Mouse (Mus musculus) MEL (cell line): ENCODE data around the gene Lacc1. TPM values are rescaled to one million over a fixed set of nuclear protein-coding genes. Genes with fewer than 3 reads are reported as not detected.

Experiments used
- DNase-seq: peaks from one replicate; pipeline ENCODE4 v3.0.0; 2011; ENCODE audit warnings: low read depth, low spot score
- H3K27ac ChIP-seq: 2 replicates; pipeline ENCODE4 v1.5.1; 2012; ENCODE audit warnings: low read depth, mild to moderate bottlenecking, control low read depth, low read length, moderate library complexity; ENCODE audit not compliant: control insufficient read depth
- H3K27me3 ChIP-seq, 2 experiments: fragments of 150-350 bp in 1 of 2; sonication (generic) in 1 of 2; 2 replicates each; pipeline ENCODE4 v1.6.1; 2012; ENCODE audit warnings: low read length in 2 of 2, mild to moderate bottlenecking in 2 of 2, improper control_type of control experiment in 1 of 2, moderate library complexity in 1 of 2; ENCODE audit not compliant: insufficient read depth in 2 of 2, control insufficient read depth in 1 of 2
- H3K36me3 ChIP-seq, 2 experiments: 2 replicates each; pipeline ENCODE4 v1.6.1; 2012 to 2014; ENCODE audit warnings: low read length in 2 of 2, improper control_type of control experiment in 1 of 2, inconsistent platforms in 1 of 2, mild to moderate bottlenecking in 1 of 2; ENCODE audit not compliant: insufficient read depth in 2 of 2, control insufficient read depth in 1 of 2
- H3K4me1 ChIP-seq, 2 experiments: fragments of 150-350 bp in 1 of 2; sonication (generic) in 1 of 2; 2 replicates each; pipeline ENCODE4 v1.6.1; 2012; ENCODE audit warnings: low read length in 2 of 2, improper control_type of control experiment in 1 of 2, mild to moderate bottlenecking in 1 of 2; ENCODE audit not compliant: insufficient read depth in 2 of 2, control insufficient read depth in 1 of 2
- H3K4me3 ChIP-seq, 2 experiments: fragments of 150-350 bp in 1 of 2; sonication (generic) in 1 of 2; 2 replicates each; pipeline ENCODE4 v1.5.1; 2012; ENCODE audit warnings: low read depth in 2 of 2, low read length in 2 of 2, mild to moderate bottlenecking in 2 of 2, moderate library complexity in 2 of 2, control low read depth in 1 of 2, improper control_type of control experiment in 1 of 2; ENCODE audit not compliant: control insufficient read depth in 1 of 2, insufficient read depth in 1 of 2
- H3K79me2 ChIP-seq: 2 replicates; pipeline ENCODE4 v1.6.1; 2012; ENCODE audit warnings: mild to moderate bottlenecking, low read length, moderate library complexity; ENCODE audit not compliant: control insufficient read depth, poor library complexity, insufficient read depth
- H3K9ac ChIP-seq: 2 replicates; pipeline ENCODE4 v1.6.1; 2012; ENCODE audit warnings: low read depth, mild to moderate bottlenecking, control low read depth, low read length, moderate library complexity; ENCODE audit not compliant: control insufficient read depth, poor library complexity, severe bottlenecking
- H3K9me3 ChIP-seq: fragments of 150-350 bp; sonication (generic); replicated peaks from 2 replicates; pipeline ENCODE4 v1.6.1; 2012; ENCODE audit warnings: mild to moderate bottlenecking, low read length, improper control_type of control experiment, moderate library complexity; ENCODE audit not compliant: insufficient read depth
- E2F4 ChIP-seq: IDR thresholded peaks from 2 replicates; pipeline ENCODE4 v1.6.1; 2011; ENCODE audit warnings: low read depth, low read length, improper control_type of control experiment, borderline replicate concordance
- ELF1 ChIP-seq: IDR thresholded peaks from 2 replicates; pipeline ENCODE4 v1.6.1; 2014; ENCODE audit warnings: low read depth, mild to moderate bottlenecking, inconsistent platforms, low read length, improper control_type of control experiment, moderate library complexity
- EP300 ChIP-seq, 2 experiments: IDR thresholded peaks; 2 replicates each; pipeline ENCODE4 v1.6.1; 2011; ENCODE audit warnings: improper control_type of control experiment in 2 of 2, low read length in 2 of 2, low read depth in 1 of 2, mild to moderate bottlenecking in 1 of 2
- JUND ChIP-seq: IDR thresholded peaks from 2 replicates; pipeline ENCODE4 v1.6.1; 2011; ENCODE audit warnings: low read depth, mild to moderate bottlenecking, improper control_type of control experiment, low read length
- KAT2A ChIP-seq: conservative IDR thresholded peaks from 2 replicates; pipeline ENCODE4 v1.6.1; 2012; ENCODE audit warnings: low read depth, low read length, improper control_type of control experiment, inconsistent platforms
- MAZ ChIP-seq: IDR thresholded peaks from 2 replicates; pipeline ENCODE4 v1.6.1; 2012; ENCODE audit warnings: low read depth, mild to moderate bottlenecking, inconsistent platforms, low read length, improper control_type of control experiment
- MXI1 ChIP-seq: IDR thresholded peaks from 2 replicates; pipeline ENCODE4 v1.6.1; 2011; ENCODE audit warnings: mild to moderate bottlenecking, low read depth, low read length, improper control_type of control experiment
- MYB ChIP-seq: IDR thresholded peaks from 2 replicates; pipeline ENCODE4 v1.6.1; 2011; ENCODE audit warnings: mild to moderate bottlenecking, low read depth, low read length, improper control_type of control experiment
- MYC ChIP-seq: IDR thresholded peaks from 2 replicates; pipeline ENCODE4 v1.6.1; 2011; ENCODE audit warnings: low read depth, mild to moderate bottlenecking, low read length, improper control_type of control experiment, moderate library complexity
- POLR2A ChIP-seq, 2 experiments: IDR thresholded peaks; 2 replicates each; pipeline ENCODE4 v1.6.1; 2011 to 2012; ENCODE audit warnings: low read length in 2 of 2, mild to moderate bottlenecking in 2 of 2, control low read depth in 1 of 2, improper control_type of control experiment in 1 of 2, low read depth in 1 of 2, moderate library complexity in 1 of 2; ENCODE audit not compliant: control insufficient read depth in 1 of 2, insufficient read depth in 1 of 2, poor library complexity in 1 of 2
- POLR2AphosphoS2 ChIP-seq: IDR thresholded peaks from 2 replicates; pipeline ENCODE4 v1.6.1; 2011; ENCODE audit warnings: low read length, improper control_type of control experiment
- POLR2AphosphoS5 ChIP-seq: IDR thresholded peaks from 2 replicates; pipeline ENCODE4 v1.6.1; 2012; ENCODE audit warnings: low read depth, borderline replicate concordance, mild to moderate bottlenecking, inconsistent platforms, low read length, moderate library complexity, mixed read lengths
- RCOR1 ChIP-seq: IDR thresholded peaks from 2 replicates; pipeline ENCODE4 v1.6.1; 2012; ENCODE audit warnings: low read depth, mild to moderate bottlenecking, inconsistent platforms, low read length, improper control_type of control experiment
- SMC3 ChIP-seq: IDR thresholded peaks from 2 replicates; pipeline ENCODE4 v1.6.1; 2011; ENCODE audit warnings: low read depth, low read length, improper control_type of control experiment
- TAL1 ChIP-seq: IDR thresholded peaks from 2 replicates; pipeline ENCODE4 v1.6.1; 2012; ENCODE audit warnings: mild to moderate bottlenecking, inconsistent platforms, low read length, moderate library complexity, mixed read lengths
- TCF12 ChIP-seq: IDR thresholded peaks from 2 replicates; pipeline ENCODE4 v1.6.1; 2014; ENCODE audit warnings: low read depth, mild to moderate bottlenecking, inconsistent platforms, low read length, improper control_type of control experiment, moderate library complexity
- UBTF ChIP-seq: IDR thresholded peaks from 2 replicates; pipeline ENCODE4 v1.6.1; 2012; ENCODE audit warnings: low read depth, mild to moderate bottlenecking, inconsistent platforms, low read length, improper control_type of control experiment, moderate library complexity, borderline replicate concordance; ENCODE audit not compliant: insufficient read depth
- USF2 ChIP-seq, 2 experiments: IDR thresholded peaks; 2 replicates each; pipeline ENCODE4 v1.6.1; 2011 to 2012; ENCODE audit warnings: improper control_type of control experiment in 2 of 2, low read length in 2 of 2, borderline replicate concordance in 1 of 2, inconsistent platforms in 1 of 2, low read depth in 1 of 2, mild to moderate bottlenecking in 1 of 2; ENCODE audit not compliant: insufficient read depth in 1 of 2
- ZKSCAN1 ChIP-seq: IDR thresholded peaks from 2 replicates; pipeline ENCODE4 v1.6.1; 2012; ENCODE audit warnings: low read depth, mild to moderate bottlenecking, inconsistent platforms, low read length, improper control_type of control experiment, moderate library complexity
- ZMIZ1 ChIP-seq: IDR thresholded peaks from 2 replicates; pipeline ENCODE4 v1.6.1; 2012; ENCODE audit warnings: low read depth, mild to moderate bottlenecking, inconsistent platforms, low read length, improper control_type of control experiment, moderate library complexity
- ZNF384 ChIP-seq: IDR thresholded peaks from 2 replicates; pipeline ENCODE4 v1.6.1; 2012; ENCODE audit warnings: low read depth, mild to moderate bottlenecking, inconsistent platforms, low read length, improper control_type of control experiment
- polyA plus RNA-seq, 2 experiments: library from polyadenylated mRNA; stranded (reverse) in 1 of 2; unstranded in 1 of 2; fragments of >175 nt in 1 of 2; fragments of >200 nt in 1 of 2; gene quantifications; 2 replicates each; pipeline versions ENCODE4 v1.2.1 to v1.2.4; 2012; ENCODE audit warnings: low replicate concordance in 2 of 2, low read depth in 1 of 2; ENCODE audit not compliant: insufficient read length in 2 of 2, insufficient read depth in 1 of 2, missing spikeins in 1 of 2
- total RNA-seq: library from RNA; depleted of rRNA; stranded (reverse); fragments of 300-350 nt; gene quantifications from 2 replicates; pipeline ENCODE4 v1.2.3, GENCODE M21; 2012

Gene Lacc1
- total and polyA plus RNA-seq, 3 experiments, result not detected

- DNase-seq, result no peak
- TF ChIP-seq ZNF384 (no peak), POLR2AphosphoS5 (no peak), MXI1 (no peak), ZKSCAN1 (no peak), MYB (no peak), MAZ (no peak), TAL1 (no peak), ELF1 (no peak), POLR2A (IDR thresholded peaks at IDR 0.05; ENCODE audit: control insufficient read depth in 1 of 2, insufficient read depth in 1 of 2, low read depth in 1 of 2, low read length in 2 of 2, poor library complexity in 1 of 2) (no peak), SMC3 (no peak), MYC (no peak), ZMIZ1 (no peak), E2F4 (no peak), TCF12 (no peak), POLR2AphosphoS2 (no peak), UBTF (no peak)
- TF ChIP-seq, all 39 proteins: peak for 0
- no peaks in the 10 kb centered on the region for H3K9me3 ChIP-seq
- no peak overlapping the region for H3K4me3 ChIP-seq
- no peaks in the 10 kb centered on the region for H3K36me3 ChIP-seq
- no peaks in the 10 kb centered on the region for H3K4me1 ChIP-seq
- H3K79me2 ChIP-seq, result no peaks in the 10 kb centered on the region
- H3K27ac ChIP-seq, result no peak overlapping the region
- H3K27me3 ChIP-seq, result no peaks in the 10 kb centered on the region
- H3K9ac ChIP-seq, result no peak overlapping the region
Observed at GRCm38 (mm10) chr14:77069361-77069760, 32.7 kb upstream of the Lacc1 start.

GRCm38 (mm10) chr14:77053288-77053687, 16.6 kb upstream of the Lacc1 start:
- no peaks in the 10 kb centered on the region for H3K79me2 ChIP-seq
- no peaks in the 10 kb centered on the region for H3K4me1 ChIP-seq
- no peaks in the 10 kb centered on the region for H3K36me3 ChIP-seq
- no peak overlapping the region for H3K4me3 ChIP-seq
- no peak overlapping the region for H3K27ac ChIP-seq
- no peak for TF ChIP-seq TCF12
- no peak for TF ChIP-seq KAT2A
- no peak for TF ChIP-seq MXI1
- no peak for TF ChIP-seq EP300 (IDR thresholded peaks at IDR 0.05; ENCODE audit: low read depth in 1 of 2, low read length in 2 of 2)
- no peak for TF ChIP-seq USF2 (IDR thresholded peaks at IDR 0.05; ENCODE audit: borderline replicate concordance in 1 of 2, insufficient read depth in 1 of 2, low read depth in 1 of 2, low read length in 2 of 2)
- no peak for TF ChIP-seq RCOR1
- no peak for TF ChIP-seq JUND
- no peak overlapping the region for H3K9ac ChIP-seq
- H3K27me3 ChIP-seq, result no peaks in the 10 kb centered on the region
- no peaks in the 10 kb centered on the region for H3K9me3 ChIP-seq
- DNase-seq, result no peak
